Mouse (Mus musculus): ENCODE measurements at regions not wholly inside any gene's neighbourhood (a gene's known extent, or its start where the extent isn't known, plus 50 kb on each side); places are given as distances from the start of the nearest gene placed in this dataset.

GRCm38 (mm10) chr9:23012130-23012529, 210.7 kb upstream of the Bmper start:
- DNase-seq (ENCODE audit: low read depth, low spot score), result no peak
- 44% methylated on average over 5 of the region's 5 CpGs for WGBS

GRCm38 (mm10) chr9:23016733-23017132, 206.1 kb upstream of the Bmper start:
- 95% methylated on average over 1 of the region's 1 CpGs for WGBS
- DNase-seq (ENCODE audit: low read depth, low spot score), result no peak

GRCm38 (mm10) chr9:23024061-23024460, 198.8 kb upstream of the Bmper start:
- DNase-seq (ENCODE audit: low read depth, low spot score), result no peak
- 87% methylated on average over 5 of the region's 5 CpGs for WGBS

- WGBS, result 82% methylated on average over 8 of the region's 8 CpGs
- no peak for DNase-seq (ENCODE audit: low read depth, low spot score)
Observed at GRCm38 (mm10) chr9:23025247-23025646, 197.6 kb upstream of the Bmper start.

- no peak for DNase-seq (ENCODE audit: low read depth, low spot score)
Observed at GRCm38 (mm10) chr9:23027377-23028313, 195.2 kb upstream of the Bmper start.

GRCm38 (mm10) chr9:23029421-23029820, 193.5 kb upstream of the Bmper start:
- DNase-seq (ENCODE audit: low read depth, low spot score), result no peak
- 82% methylated on average over 4 of the region's 4 CpGs for WGBS

More at GRCm38 (mm10) chr9:23027377-23028313, 195.2 kb upstream of the Bmper start:
- 62% methylated on average over 9 of the region's 9 CpGs for WGBS

- DNase-seq (ENCODE audit: low read depth, low spot score), result no peak
- 41% methylated on average over 11 of the region's 11 CpGs for WGBS
Observed at GRCm38 (mm10) chr9:23030138-23030537, 192.7 kb upstream of the Bmper start.

- DNase-seq (ENCODE audit: low read depth, low spot score), result no peak
- 12% methylated on average over 2 of the region's 2 CpGs for WGBS
Observed at GRCm38 (mm10) chr9:23030546-23030945, 192.3 kb upstream of the Bmper start.

- DNase-seq (ENCODE audit: low read depth, low spot score), result no peak
- 79% methylated on average over 9 of the region's 9 CpGs for WGBS
Observed at GRCm38 (mm10) chr9:23031916-23032315, 191.0 kb upstream of the Bmper start.

GRCm38 (mm10) chr9:23035306-23035705, 187.6 kb upstream of the Bmper start:
- 68% methylated on average over 6 of the region's 6 CpGs for WGBS
- no peak for DNase-seq (ENCODE audit: low read depth, low spot score)

GRCm38 (mm10) chr9:23035901-23036610, 186.8 kb upstream of the Bmper start:
- no peak for DNase-seq (ENCODE audit: low read depth, low spot score)
- 24% methylated on average over 16 of the region's 16 CpGs for WGBS

- DNase-seq (ENCODE audit: low read depth, low spot score), result no peak
- 50% methylated on average over 9 of the region's 9 CpGs for WGBS
Observed at GRCm38 (mm10) chr9:23037513-23037914, 185.4 kb upstream of the Bmper start.

GRCm38 (mm10) chr9:23039588-23039987, 183.3 kb upstream of the Bmper start:
- 91% methylated on average over 6 of the region's 6 CpGs for WGBS
- DNase-seq (ENCODE audit: low read depth, low spot score), result no peak

- DNase-seq (ENCODE audit: low read depth, low spot score), result no peak
- WGBS, result 51% methylated on average over 5 of the region's 5 CpGs
Observed at GRCm38 (mm10) chr9:23041025-23041424, 181.9 kb upstream of the Bmper start.

- no peak for DNase-seq (ENCODE audit: low read depth, low spot score)
- WGBS, result 56% methylated on average over 22 of the region's 22 CpGs
Observed at GRCm38 (mm10) chr9:23041537-23042472, 181.1 kb upstream of the Bmper start.

- DNase-seq (ENCODE audit: low read depth, low spot score), result no peak
- WGBS, result 83% methylated on average over 4 of the region's 4 CpGs
Observed at GRCm38 (mm10) chr9:23043006-23043405, 179.9 kb upstream of the Bmper start.

- DNase-seq (ENCODE audit: low read depth, low spot score), result no peak
- 20% methylated on average over 2 of the region's 2 CpGs for WGBS
Observed at GRCm38 (mm10) chr9:23045486-23045885, 177.4 kb upstream of the Bmper start.

- WGBS, result 62% methylated on average over 2 of the region's 2 CpGs
- DNase-seq (ENCODE audit: low read depth, low spot score), result no peak
Observed at GRCm38 (mm10) chr9:23050751-23051150, 172.1 kb upstream of the Bmper start.

GRCm38 (mm10) chr9:23059526-23059925, 163.3 kb upstream of the Bmper start:
- no peak for DNase-seq (ENCODE audit: low read depth, low spot score)
- WGBS, result 67% methylated on average over 4 of the region's 4 CpGs

- DNase-seq (ENCODE audit: low read depth, low spot score), result no peak
Observed at GRCm38 (mm10) chr9:23060526-23060925, 162.3 kb upstream of the Bmper start.

All from large intestine, adult 2 months (tissue).